Mouse (Mus musculus) embryonic facial prominence, embryonic 10.5 days (tissue): ENCODE results near the gene Fxyd2. TPM values are rescaled to one million over a fixed set of nuclear protein-coding genes. Genes with fewer than 3 reads are reported as not detected.
A peak's percentile ranks its signal among the peaks of the same experiment; 100 is the strongest.

Experiments
- DNase-seq: peaks from one replicate; pipeline ENCODE4 v3.0.0-alpha.2; 2017; ENCODE audit warnings: low spot score
- H3K27ac ChIP-seq: fragments of 300-500 bp; sonication (generic); replicated peaks from 2 replicates; pipeline ENCODE4 v1.5.1; 2016; ENCODE audit warnings: mild to moderate bottlenecking
- H3K27me3 ChIP-seq: fragments of 300-500 bp; sonication (generic); replicated peaks from 2 replicates; pipeline ENCODE4 v1.6.1; 2016; ENCODE audit warnings: low read depth, mild to moderate bottlenecking; ENCODE audit not compliant: poor library complexity, severe bottlenecking
- H3K36me3 ChIP-seq: fragments of 300-500 bp; sonication (generic); replicated peaks from 2 replicates; pipeline ENCODE4 v1.6.1; 2016; ENCODE audit warnings: mild to moderate bottlenecking, moderate library complexity
- H3K4me1 ChIP-seq: fragments of 300-500 bp; sonication (generic); 2 replicates; pipeline ENCODE4 v1.6.1; 2016
- H3K4me3 ChIP-seq: fragments of 300-500 bp; sonication (generic); 2 replicates; pipeline ENCODE4 v1.5.1; 2016; ENCODE audit warnings: mild to moderate bottlenecking, moderate library complexity
- H3K9me3 ChIP-seq: fragments of 300-500 bp; sonication (generic); 2 replicates; pipeline ENCODE4 v1.6.1; 2016; ENCODE audit warnings: mild to moderate bottlenecking
- WGBS: fragments of 180-500 bp; shearing (Covaris S2); methylation state at CpG from one replicate; pipeline ENCODE4 v1.1.7; 2016; 5-methylcytosine and 5-hydroxymethylcytosine counted together
- polyA plus RNA-seq: library from polyadenylated mRNA; unstranded; fragments of >200 nt; fragmentation: Nextera tagmentation; extraction: Ambion mirVana; gene quantifications from 2 replicates; pipeline ENCODE4 v1.2.1, GENCODE M21; 2016

The Fxyd2 gene
- polyA plus RNA-seq, 1 experiment from 2014 or later: 0.76 TPM

GRCm38 (mm10) chr9:45395796-45396195 lies 3.7 kb upstream of the Fxyd2 start:
- Histone ChIP-seq H3K9me3 (no peaks in the 10 kb centered on the region), H3K27me3 (no peaks in the 10 kb centered on the region), H3K36me3 (peaks cover 51% of the 10 kb centered on the region), H3K27ac (no peak overlapping the region), H3K4me1 (0 out of 2 replicates have a peak, but pooled peaks cover under 1% of the 10 kb centered on the region), H3K4me3 (no peak overlapping the region)
- WGBS: 58% methylated on average over 3 of the region's 3 CpGs
- no peak for DNase-seq

GRCm38 (mm10) chr9:45398336-45398735 lies 1.1 kb upstream of the Fxyd2 start:
- peaks cover 10% of the 10 kb centered on the region for H3K27me3 ChIP-seq
- WGBS: 64% methylated on average over 1 of the region's 1 CpGs

GRCm38 (mm10) chr9:45401851-45402250 lies 2.4 kb downstream of the Fxyd2 start:
- no peak for DNase-seq
- no peak overlapping the region for H3K27ac ChIP-seq
- peaks cover 6% of the 10 kb centered on the region; the same call in 1 of the 2 replicates for H3K4me1 ChIP-seq
- peaks cover 20% of the 10 kb centered on the region for H3K27me3 ChIP-seq
- H3K36me3 ChIP-seq: no peaks in the 10 kb centered on the region
- WGBS: 49% methylated on average over 4 of the region's 4 CpGs
- no peaks in the 10 kb centered on the region for H3K9me3 ChIP-seq
- H3K4me3 ChIP-seq: no peak overlapping the region

More at GRCm38 (mm10) chr9:45398336-45398735, 1.1 kb upstream of the Fxyd2 start:
- no peak overlapping the region for H3K4me3 ChIP-seq
- no peak overlapping the region for H3K27ac ChIP-seq
- peaks cover 30% of the 10 kb centered on the region for H3K36me3 ChIP-seq
- peaks cover 6% of the 10 kb centered on the region; the same call in 1 of the 2 replicates for H3K4me1 ChIP-seq
- no peaks in the 10 kb centered on the region for H3K9me3 ChIP-seq
- DNase-seq: no peak

- H3K9me3 ChIP-seq: no peaks in the 10 kb centered on the region
- no peak for DNase-seq
- H3K27me3 ChIP-seq: peaks cover 29% of the 10 kb centered on the region
- peaks cover 11% of the 10 kb centered on the region for H3K4me1 ChIP-seq
- 46% methylated on average over 2 of the region's 2 CpGs for WGBS
- H3K27ac ChIP-seq: no peak overlapping the region
- H3K4me3 ChIP-seq: no peak overlapping the region
- H3K36me3 ChIP-seq: no peaks in the 10 kb centered on the region
Observed at GRCm38 (mm10) chr9:45402957-45403356, 3.5 kb downstream of the Fxyd2 start.

GRCm38 (mm10) chr9:45405694-45406093 lies 6.2 kb downstream of the Fxyd2 start:
- no peaks in the 10 kb centered on the region for H3K9me3 ChIP-seq
- H3K4me3 ChIP-seq: no peak overlapping the region
- no peaks in the 10 kb centered on the region for H3K36me3 ChIP-seq
- no peak for DNase-seq
- 76% methylated on average over 5 of the region's 5 CpGs for WGBS
- H3K27me3 ChIP-seq: peaks cover 42% of the 10 kb centered on the region
- no peak overlapping the region for H3K27ac ChIP-seq
- H3K4me1 ChIP-seq: peaks cover 18% of the 10 kb centered on the region

- H3K9me3 ChIP-seq: no peaks in the 10 kb centered on the region
- H3K4me3 ChIP-seq: no peak overlapping the region
- no peak for DNase-seq
- H3K4me1 ChIP-seq: peaks cover 18% of the 10 kb centered on the region
- peaks cover 48% of the 10 kb centered on the region for H3K27me3 ChIP-seq
- H3K27ac ChIP-seq: no peak overlapping the region
- H3K36me3 ChIP-seq: no peaks in the 10 kb centered on the region
- WGBS: 81% methylated on average over 3 of the region's 3 CpGs
Observed at GRCm38 (mm10) chr9:45406808-45407207, 7.3 kb downstream of the Fxyd2 start.

GRCm38 (mm10) chr9:45407706-45408675 lies 8.5 kb downstream of the Fxyd2 start:
- WGBS: 37% methylated on average over 33 of the region's 33 CpGs

GRCm38 (mm10) chr9:45410193-45410592 lies 10.7 kb downstream of the Fxyd2 start:
- DNase-seq: no peak

More at GRCm38 (mm10) chr9:45407706-45408675, 8.5 kb downstream of the Fxyd2 start:
- H3K36me3 ChIP-seq: no peaks in the 10 kb centered on the region
- H3K4me3 ChIP-seq: peak overlapping the region; percentile 44
- peak; percentile 85 for DNase-seq
- H3K9me3 ChIP-seq: no peaks in the 10 kb centered on the region
- peaks cover 46% of the 10 kb centered on the region for H3K27me3 ChIP-seq
- H3K4me1 ChIP-seq: peaks cover 16% of the 10 kb centered on the region
- H3K27ac ChIP-seq: peak overlapping the region; percentile 37; the same call in 1 of the 2 replicates

GRCm38 (mm10) chr9:45410614-45411013 lies 11.1 kb downstream of the Fxyd2 start:
- Histone ChIP-seq H3K27me3 (peaks cover 35% of the 10 kb centered on the region), H3K9me3 (no peaks in the 10 kb centered on the region), H3K4me3 (no peak overlapping the region), H3K4me1 (peaks cover 16% of the 10 kb centered on the region), H3K27ac (no peak overlapping the region), H3K36me3 (no peaks in the 10 kb centered on the region)
- no peak for DNase-seq
- 87% methylated on average over 2 of the region's 2 CpGs for WGBS

More at GRCm38 (mm10) chr9:45410193-45410592, 10.7 kb downstream of the Fxyd2 start:
- H3K9me3 ChIP-seq: no peaks in the 10 kb centered on the region
- H3K4me1 ChIP-seq: peaks cover 16% of the 10 kb centered on the region
- H3K27ac ChIP-seq: no peak overlapping the region
- H3K4me3 ChIP-seq: no peak overlapping the region
- peaks cover 35% of the 10 kb centered on the region for H3K27me3 ChIP-seq
- no peaks in the 10 kb centered on the region for H3K36me3 ChIP-seq
- 85% methylated on average over 5 of the region's 5 CpGs for WGBS

GRCm38 (mm10) chr9:45411111-45411510 lies 11.6 kb downstream of the Fxyd2 start:
- no peaks in the 10 kb centered on the region for H3K9me3 ChIP-seq
- H3K36me3 ChIP-seq: no peaks in the 10 kb centered on the region
- H3K4me3 ChIP-seq: no peak overlapping the region
- peaks cover 35% of the 10 kb centered on the region for H3K27me3 ChIP-seq
- WGBS: 80% methylated on average over 3 of the region's 3 CpGs
- no peak overlapping the region for H3K27ac ChIP-seq
- no peak for DNase-seq
- H3K4me1 ChIP-seq: peaks cover 16% of the 10 kb centered on the region

GRCm38 (mm10) chr9:45411803-45412202 lies 12.3 kb downstream of the Fxyd2 start:
- Histone ChIP-seq H3K4me1 (peaks cover 16% of the 10 kb centered on the region), H3K36me3 (no peaks in the 10 kb centered on the region), H3K27ac (no peak overlapping the region), H3K4me3 (peak overlapping the region; percentile 36; the same call in 1 of the 2 replicates), H3K27me3 (peaks cover 35% of the 10 kb centered on the region), H3K9me3 (no peaks in the 10 kb centered on the region)
- 29% methylated on average over 7 of the region's 7 CpGs for WGBS
- DNase-seq: peak; percentile 24

- H3K27me3 ChIP-seq: peaks cover 30% of the 10 kb centered on the region
- no peaks in the 10 kb centered on the region for H3K9me3 ChIP-seq
- H3K4me3 ChIP-seq: peak overlapping the region; percentile 36; the same call in 1 of the 2 replicates
- no peaks in the 10 kb centered on the region for H3K36me3 ChIP-seq
- WGBS: 7% methylated on average over 10 of the region's 10 CpGs
- H3K27ac ChIP-seq: no peak overlapping the region
- DNase-seq: peak; percentile 92
- H3K4me1 ChIP-seq: peaks cover 16% of the 10 kb centered on the region
Observed at GRCm38 (mm10) chr9:45412287-45412686, 12.8 kb downstream of the Fxyd2 start.
